8 mouse cellular contexts compared by ENCODE assay signal in genomic region chr4:57845031-57845431, GRCm38 (mm10).
A peak's percentile ranks its signal among the peaks of the same experiment; 100 is the strongest.
DNase-seq lines count a peak whose midpoint lies in the region; ATAC-seq lines count a peak whose summit lies in the region.

No protein-coding gene starts in this region.

- DNase-seq in spleen, postnatal 10 days (ENCODE audit: low spot score in 2 of 2) = peak; percentile 13 to 29
- DNase-seq in spleen, postnatal 14 days (ENCODE audit: low spot score in 2 of 2) = no peak
- peak; percentile 92 to 97 for DNase-seq in kidney, postnatal 25 days
- peak; percentile 88 for DNase-seq in mesoderm, embryonic 11.5 days (ENCODE audit: low read depth, low spot score)
- DNase-seq in B cell, adult 2 months = no peak

- peaks cover 35% of the 10 kb centered on the region for H3K4me1 ChIP-seq in forebrain, embryonic 12.5 days
- H3K4me1 ChIP-seq in heart, embryonic 16.5 days (ENCODE audit: control insufficient read depth, insufficient read depth, low read length) = peaks cover 39% of the 10 kb centered on the region
- H3K4me1 ChIP-seq in stomach, embryonic 14.5 days (ENCODE audit: control insufficient read depth, insufficient read depth, low read length) = peaks cover 14% of the 10 kb centered on the region

- H3K4me3 ChIP-seq in forebrain, embryonic 12.5 days (replicated peaks) = peak overlapping the region; percentile 28
- H3K4me3 ChIP-seq in heart, embryonic 16.5 days (ENCODE audit: low read length) = peak overlapping the region; percentile 69
- peak overlapping the region; percentile 36 for H3K4me3 ChIP-seq in stomach, embryonic 14.5 days (ENCODE audit: low read depth, low read length)

- WGBS in forebrain, embryonic 12.5 days = under 1% methylated on average over 10 of the region's 10 CpGs
- WGBS in heart, embryonic 16.5 days = 5% methylated on average over 10 of the region's 10 CpGs
- 5% methylated on average over 10 of the region's 10 CpGs for WGBS in stomach, embryonic 14.5 days

- H3K4me2 ChIP-seq in forebrain, embryonic 12.5 days = peak overlapping the region; percentile 45
- H3K4me2 ChIP-seq in heart, embryonic 16.5 days (ENCODE audit: low read depth, low read length) = peak overlapping the region; percentile 74
- peak overlapping the region; percentile 56 for H3K4me2 ChIP-seq in stomach, embryonic 14.5 days (replicated peaks; ENCODE audit: low read depth, low read length)

- H3K9me3 ChIP-seq in forebrain, embryonic 12.5 days = no peaks in the 10 kb centered on the region
- H3K9me3 ChIP-seq in heart, embryonic 16.5 days (replicated peaks; ENCODE audit: control insufficient read depth, low read length) = no peaks in the 10 kb centered on the region
- H3K9me3 ChIP-seq in stomach, embryonic 14.5 days (ENCODE audit: control insufficient read depth, low read depth, low read length) = no peaks in the 10 kb centered on the region

- no peaks in the 10 kb centered on the region for H3K36me3 ChIP-seq in forebrain, embryonic 12.5 days (replicated peaks)
- peaks cover 3% of the 10 kb centered on the region for H3K36me3 ChIP-seq in heart, embryonic 16.5 days (ENCODE audit: control insufficient read depth, insufficient read depth)
- no peaks in the 10 kb centered on the region; the same call in 1 of the 2 replicates for H3K36me3 ChIP-seq in stomach, embryonic 14.5 days (ENCODE audit: control insufficient read depth, insufficient read depth, low read length)

- H3K27me3 ChIP-seq in forebrain, embryonic 12.5 days = no peaks in the 10 kb centered on the region
- H3K27me3 ChIP-seq in heart, embryonic 16.5 days (ENCODE audit: control insufficient read depth, insufficient read depth, low read length) = no peaks in the 10 kb centered on the region
- H3K27me3 ChIP-seq in stomach, embryonic 14.5 days (ENCODE audit: control insufficient read depth, insufficient read depth, low read length) = no peaks in the 10 kb centered on the region

- ATAC-seq in forebrain, embryonic 12.5 days (ENCODE audit: low FRiP score) = peak; percentile 78
- ATAC-seq in heart, embryonic 16.5 days (replicated peaks; ENCODE audit: extremely low read depth, insufficient read depth, low FRiP score) = peak; percentile 92
- peak; percentile 88 for ATAC-seq in stomach, embryonic 14.5 days (ENCODE audit: insufficient number of reproducible peaks, insufficient read depth, low FRiP score, low read depth)

- H3K27ac ChIP-seq in forebrain, embryonic 12.5 days = peak overlapping the region; percentile 59; the same call in 1 of the 2 replicates
- peak overlapping the region; percentile 98 for H3K27ac ChIP-seq in heart, embryonic 16.5 days (ENCODE audit: low read length)
- peak overlapping the region; percentile 93 for H3K27ac ChIP-seq in stomach, embryonic 14.5 days (ENCODE audit: low read length)

- H3K9ac ChIP-seq in forebrain, embryonic 12.5 days = peak overlapping the region; percentile 22; the same call in 1 of the 2 replicates
- H3K9ac ChIP-seq in heart, embryonic 16.5 days (ENCODE audit: low read length) = peak overlapping the region; percentile 81
- H3K9ac ChIP-seq in stomach, embryonic 14.5 days (replicated peaks; ENCODE audit: low read depth, low read length) = peak overlapping the region; percentile 18

Comparison
In these comparisons a context has a peak if more than half of its experiments do, and no peak if none do; other contexts are left out.
1. DNase-seq: peak in spleen, postnatal 10 days (2 of 2), kidney, postnatal 25 days (2 of 2) and mesoderm, embryonic 11.5 days (single experiment); none in spleen, postnatal 14 days (0 of 2) and B cell, adult 2 months (0 of 2).
2. H3K9ac ChIP-seq: peak in every context shown above with its lines; median percentile 81 in heart, embryonic 16.5 days; 22 in forebrain, embryonic 12.5 days; 18 in stomach, embryonic 14.5 days.
3. Peak in every context shown above with its lines, with median percentiles within 50 percentile points of each other: ATAC-seq, H3K27ac ChIP-seq, H3K4me2 ChIP-seq and H3K4me3 ChIP-seq.